Mouse (Mus musculus) forebrain, embryonic 14.5 days (tissue): ENCODE measurements around the gene H2-Ob. TPM values are rescaled to one million over a fixed set of nuclear protein-coding genes. Genes with fewer than 3 reads are reported as not detected.

ENCODE experiments used
- ATAC-seq: fragments of 200-750 bp; cut with Nextera tagmentation; 2 replicates; pipeline ENCODE4 v1.8.0; 2017; ENCODE audit warnings: mild to moderate bottlenecking, moderate library complexity
- DNase-seq: peaks from one replicate; pipeline ENCODE4 v3.0.0-alpha.2; 2015; ENCODE audit warnings: low spot score
- H3K27ac ChIP-seq: fragments of 300-500 bp; sonication (generic); 2 replicates; pipeline ENCODE4 v1.5.1; 2014; ENCODE audit warnings: low read depth, mild to moderate bottlenecking, control low read depth, low read length, moderate library complexity
- H3K27me3 ChIP-seq: fragments of 300-500 bp; sonication (generic); replicated peaks from 2 replicates; pipeline ENCODE4 v1.6.1; 2014; ENCODE audit warnings: low read length, control low read depth, mixed read lengths; ENCODE audit not compliant: control insufficient read depth, insufficient read depth
- H3K36me3 ChIP-seq: fragments of 300-500 bp; sonication (generic); 2 replicates; pipeline ENCODE4 v1.6.1; 2014; ENCODE audit warnings: low read length, control low read depth; ENCODE audit not compliant: control insufficient read depth, insufficient read depth
- H3K4me1 ChIP-seq: fragments of 300-500 bp; sonication (generic); 2 replicates; pipeline ENCODE4 v1.6.1; 2014; ENCODE audit warnings: antibody characterized with exemption, low read length, control low read depth; ENCODE audit not compliant: control insufficient read depth, insufficient read depth
- H3K4me2 ChIP-seq: fragments of 300-500 bp; sonication (generic); 2 replicates; pipeline ENCODE4 v1.6.1; 2014; ENCODE audit warnings: mild to moderate bottlenecking, control low read depth, low read length
- H3K4me3 ChIP-seq: fragments of 300-500 bp; sonication (generic); 2 replicates; pipeline ENCODE4 v1.5.1; 2014; ENCODE audit warnings: low read depth, low read length, control low read depth
- H3K9ac ChIP-seq: fragments of 300-500 bp; sonication (generic); 2 replicates; pipeline ENCODE4 v1.6.1; 2014; ENCODE audit warnings: mild to moderate bottlenecking, low read length, control low read depth, moderate library complexity
- H3K9me3 ChIP-seq: fragments of 300-500 bp; sonication (generic); replicated peaks from 2 replicates; pipeline ENCODE4 v1.6.1; 2016; ENCODE audit warnings: low read length, control low read depth, mixed read lengths; ENCODE audit not compliant: control insufficient read depth
- WGBS: fragments of 180-500 bp; shearing (Covaris S2); extraction: QIAGEN DNeasy Blood & Tissue Kit; methylation state at CpG from one replicate; pipeline ENCODE4 v1.1.7; 2014; 5-methylcytosine and 5-hydroxymethylcytosine counted together
- polyA plus RNA-seq: library from polyadenylated mRNA; unstranded; fragments of >200 nt; fragmentation: Nextera tagmentation; extraction: Ambion mirVana; gene quantifications from 2 replicates; pipeline ENCODE4 v1.2.1, GENCODE M21; 2014

H2-Ob gene
- polyA plus RNA-seq, 1 experiment from 2014 or later: 0.18 TPM

DNA sequence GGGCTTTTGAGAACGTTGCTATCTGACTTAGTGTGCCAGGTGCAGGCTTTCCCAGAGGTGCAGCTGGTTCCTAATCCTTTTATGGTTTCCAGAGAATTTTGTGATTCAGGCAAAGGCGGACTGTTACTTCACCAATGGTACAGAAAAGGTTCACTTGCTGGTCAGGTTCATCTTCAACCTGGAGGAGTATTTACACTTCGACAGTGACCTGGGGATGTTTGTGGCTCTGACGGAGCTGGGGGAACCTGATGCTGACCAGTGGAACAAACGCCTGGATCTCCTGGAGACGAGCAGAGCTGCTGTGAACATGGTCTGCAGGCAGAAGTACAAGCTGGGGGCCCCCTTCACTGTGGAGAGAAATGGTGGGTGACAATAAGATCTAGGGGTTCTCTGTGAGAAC, 2.2 kb downstream of the H2-Ob start:
- H3K4me3 ChIP-seq: no peak overlapping the region
- H3K27ac ChIP-seq: no peak overlapping the region
- no peaks in the 10 kb centered on the region for H3K4me1 ChIP-seq
- H3K27me3 ChIP-seq: no peaks in the 10 kb centered on the region
- H3K9me3 ChIP-seq: no peaks in the 10 kb centered on the region
- no peaks in the 10 kb centered on the region for H3K36me3 ChIP-seq
- no peak for DNase-seq
- no peak for ATAC-seq
- H3K4me2 ChIP-seq: no peak overlapping the region
- 79% methylated on average over 6 of the region's 6 CpGs for WGBS
- H3K9ac ChIP-seq: no peak overlapping the region

DNA sequence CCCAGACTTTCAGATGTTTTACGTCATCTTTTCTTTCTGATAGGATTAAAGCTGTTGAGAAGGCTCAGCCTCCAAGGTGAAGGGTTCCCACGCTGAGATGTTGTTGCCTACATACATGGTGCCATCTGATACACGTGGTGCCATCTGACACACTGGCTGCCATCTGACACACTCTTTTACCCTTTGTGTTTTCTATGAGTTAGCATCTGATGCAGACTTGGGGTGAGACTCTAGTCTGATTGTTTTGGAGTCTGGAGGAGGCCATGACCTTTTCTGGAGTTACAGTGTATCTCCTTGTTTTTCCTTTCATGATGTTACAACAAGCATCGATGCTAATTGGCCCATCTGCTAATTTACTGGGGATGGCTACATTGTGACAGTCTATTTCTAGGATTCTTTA, 6.0 kb downstream of the H2-Ob start:
- H3K4me1 ChIP-seq: no peaks in the 10 kb centered on the region
- 0 out of 2 replicates have a peak, but pooled peaks cover 2% of the 10 kb centered on the region for H3K27me3 ChIP-seq
- H3K27ac ChIP-seq: no peak overlapping the region
- no peak for DNase-seq
- H3K4me3 ChIP-seq: no peak overlapping the region
- H3K9ac ChIP-seq: no peak overlapping the region
- no peaks in the 10 kb centered on the region for H3K36me3 ChIP-seq
- H3K4me2 ChIP-seq: no peak overlapping the region
- no peak for ATAC-seq
- H3K9me3 ChIP-seq: no peaks in the 10 kb centered on the region
- 73% methylated on average over 4 of the region's 4 CpGs for WGBS

DNA sequence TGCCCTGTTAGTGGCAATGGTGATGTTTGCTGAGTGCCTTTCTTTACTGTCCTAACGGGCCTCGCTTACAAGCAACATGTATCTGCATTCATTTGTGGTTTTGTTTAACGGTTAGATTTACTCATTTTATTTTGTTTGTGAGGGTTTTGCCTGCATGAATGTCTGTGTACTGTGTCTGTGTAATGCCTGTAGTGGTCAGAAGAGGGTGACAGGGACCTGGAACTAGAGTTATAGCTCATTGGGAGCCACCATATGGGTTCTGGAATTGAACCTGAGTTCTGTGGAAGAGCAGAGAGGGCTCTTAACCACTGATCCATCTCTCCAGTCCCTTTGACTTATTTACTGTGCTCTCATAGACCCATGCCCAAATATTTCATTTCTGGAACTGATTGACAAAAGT, 8.3 kb downstream of the H2-Ob start:
- H3K36me3 ChIP-seq: no peaks in the 10 kb centered on the region
- 0 out of 2 replicates have a peak, but pooled peaks cover 2% of the 10 kb centered on the region for H3K27me3 ChIP-seq
- WGBS: 79% methylated on average over 3 of the region's 3 CpGs
- no peaks in the 10 kb centered on the region for H3K9me3 ChIP-seq
- H3K27ac ChIP-seq: no peak overlapping the region
- ATAC-seq (no peak), DNase-seq (no peak)
- H3K4me3 ChIP-seq: no peak overlapping the region
- H3K4me2 ChIP-seq: no peak overlapping the region
- H3K4me1 ChIP-seq: no peaks in the 10 kb centered on the region
- H3K9ac ChIP-seq: no peak overlapping the region

DNA sequence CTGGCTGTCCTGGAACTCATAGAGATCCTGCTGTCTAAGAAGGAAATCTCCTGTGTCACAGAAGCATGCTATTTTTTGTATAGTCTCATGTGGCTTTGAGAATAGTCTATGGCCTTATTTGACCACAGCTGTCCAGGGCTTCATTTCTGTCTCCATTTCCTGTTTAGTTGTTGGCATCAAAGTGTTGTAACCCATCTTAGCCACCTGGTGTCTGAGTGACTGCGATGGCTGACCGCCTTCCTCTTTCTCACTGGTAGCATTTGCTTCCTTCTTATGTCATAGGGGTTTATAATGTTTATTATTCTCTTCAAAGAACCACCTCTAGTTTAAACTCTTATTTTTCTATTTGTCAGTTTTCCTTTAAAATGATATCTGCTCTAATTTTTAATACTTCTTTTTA, 10.1 kb downstream of the H2-Ob start:
- 65% methylated on average over 2 of the region's 2 CpGs for WGBS
- no peaks in the 10 kb centered on the region for H3K36me3 ChIP-seq
- no peak overlapping the region for H3K4me2 ChIP-seq
- no peak overlapping the region for H3K4me3 ChIP-seq
- H3K27ac ChIP-seq: no peak overlapping the region
- H3K9me3 ChIP-seq: no peaks in the 10 kb centered on the region
- H3K4me1 ChIP-seq: no peaks in the 10 kb centered on the region
- no peak overlapping the region for H3K9ac ChIP-seq
- H3K27me3 ChIP-seq: 0 out of 2 replicates have a peak, but pooled peaks cover 2% of the 10 kb centered on the region
- DNase-seq (no peak), ATAC-seq (no peak)

DNA sequence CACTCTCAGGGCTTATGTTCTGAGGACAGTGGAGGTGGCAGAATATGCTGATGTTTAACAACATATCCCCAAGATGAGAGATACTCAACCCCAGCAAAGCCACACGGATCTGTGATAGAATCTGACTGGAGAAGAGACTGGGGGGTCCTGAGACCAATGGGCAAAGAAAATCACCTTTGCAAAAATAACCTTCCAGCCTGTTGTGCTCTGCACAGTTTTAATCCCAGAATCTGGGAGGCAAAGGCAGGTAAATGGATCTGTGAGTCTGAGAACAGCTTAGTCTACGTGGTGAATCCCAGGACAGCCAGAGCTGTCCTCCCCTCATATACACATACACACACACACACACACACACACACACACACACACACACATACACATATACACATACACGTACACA, 10.7 kb downstream of the H2-Ob start:
- DNase-seq: no peak

DNA sequence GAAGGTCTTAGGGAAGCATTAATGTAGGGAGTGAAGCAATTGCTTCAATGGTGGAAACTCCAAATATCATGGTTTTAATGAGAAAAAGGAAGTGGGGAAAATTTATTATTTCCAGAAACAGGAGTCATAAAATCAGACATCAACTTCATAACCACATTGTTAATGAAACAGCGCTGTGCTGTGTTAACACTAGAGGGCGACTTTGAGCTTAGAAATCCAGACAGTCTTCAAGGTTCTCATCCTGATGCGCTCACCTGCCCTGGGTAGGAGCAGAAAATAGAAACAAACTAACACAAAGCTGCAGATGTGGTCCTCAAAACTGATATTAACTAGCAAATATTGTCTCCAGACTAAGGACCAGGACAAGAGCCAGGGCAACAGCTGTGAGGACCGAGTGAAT, 11.2 kb downstream of the H2-Ob start:
- Histone ChIP-seq H3K27me3 (0 out of 2 replicates have a peak, but pooled peaks cover 2% of the 10 kb centered on the region), H3K36me3 (no peaks in the 10 kb centered on the region), H3K9ac (no peak overlapping the region), H3K4me1 (no peaks in the 10 kb centered on the region), H3K27ac (no peak overlapping the region), H3K4me2 (no peak overlapping the region), H3K4me3 (no peak overlapping the region), H3K9me3 (no peaks in the 10 kb centered on the region)
- no peak for ATAC-seq
- peak; percentile 85 for DNase-seq
- 20% methylated on average over 4 of the region's 4 CpGs for WGBS

More for the DNA sequence above, 10.7 kb downstream of the H2-Ob start:
- Histone ChIP-seq H3K9ac (no peak overlapping the region), H3K4me1 (no peaks in the 10 kb centered on the region), H3K4me2 (no peak overlapping the region), H3K36me3 (no peaks in the 10 kb centered on the region), H3K4me3 (no peak overlapping the region), H3K27me3 (0 out of 2 replicates have a peak, but pooled peaks cover 2% of the 10 kb centered on the region), H3K9me3 (no peaks in the 10 kb centered on the region), H3K27ac (no peak overlapping the region)
- no peak for ATAC-seq
- WGBS: 47% methylated on average over 3 of the region's 3 CpGs

DNA sequence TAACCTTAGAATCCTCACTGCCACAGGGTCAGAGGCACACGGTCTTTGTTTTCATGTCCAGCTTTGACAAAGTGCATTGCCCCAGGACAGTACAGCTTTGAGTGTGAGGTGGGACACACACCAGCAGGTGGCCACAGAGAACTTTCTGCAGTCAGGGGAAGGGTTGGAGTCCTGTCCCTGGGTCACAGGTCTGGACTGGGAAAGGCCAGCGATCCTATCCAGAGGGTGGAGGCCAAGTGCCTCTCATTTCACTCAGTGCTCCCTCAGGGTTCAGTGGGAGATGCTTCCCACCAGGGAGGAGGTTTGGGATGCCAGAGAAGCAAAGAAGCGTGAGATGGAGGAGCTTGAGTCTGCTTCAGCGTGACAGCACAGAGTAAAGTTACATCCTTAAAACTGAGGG, 13.0 kb downstream of the H2-Ob start:
- Histone ChIP-seq H3K4me1 (no peaks in the 10 kb centered on the region), H3K9me3 (no peaks in the 10 kb centered on the region), H3K4me2 (no peak overlapping the region), H3K36me3 (no peaks in the 10 kb centered on the region), H3K27me3 (0 out of 2 replicates have a peak, but pooled peaks cover 2% of the 10 kb centered on the region), H3K4me3 (no peak overlapping the region), H3K27ac (no peak overlapping the region), H3K9ac (no peak overlapping the region)
- no peak for DNase-seq
- 44% methylated on average over 4 of the region's 4 CpGs for WGBS
- ATAC-seq: no peak

DNA sequence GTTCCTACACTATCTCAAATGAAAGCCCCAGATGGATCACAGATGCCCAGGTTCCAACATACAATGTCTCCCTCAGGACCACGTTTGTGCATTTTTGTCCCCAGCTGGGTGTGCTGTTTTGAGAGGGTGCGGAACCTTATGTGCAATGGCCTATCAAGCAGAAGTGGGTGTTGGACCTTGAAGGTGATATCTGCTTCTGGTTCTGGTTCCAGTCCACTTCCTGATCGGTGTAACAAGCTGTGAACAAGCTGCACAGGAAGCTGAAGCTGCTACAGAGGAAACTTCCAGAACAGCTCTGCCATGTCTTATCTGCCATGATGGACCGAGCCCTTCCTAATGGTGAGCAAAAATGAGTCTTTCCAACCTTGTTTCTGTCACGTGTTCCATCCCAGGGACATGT, 17.8 kb downstream of the H2-Ob start:
- no peaks in the 10 kb centered on the region for H3K9me3 ChIP-seq
- DNase-seq (no peak), ATAC-seq (no peak)
- no peaks in the 10 kb centered on the region for H3K4me1 ChIP-seq
- H3K27me3 ChIP-seq: no peaks in the 10 kb centered on the region
- no peaks in the 10 kb centered on the region for H3K36me3 ChIP-seq
- no peak overlapping the region for H3K4me2 ChIP-seq
- H3K4me3 ChIP-seq: no peak overlapping the region
- WGBS: 87% methylated on average over 5 of the region's 5 CpGs
- H3K27ac ChIP-seq: no peak overlapping the region
- H3K9ac ChIP-seq: no peak overlapping the region

DNA sequence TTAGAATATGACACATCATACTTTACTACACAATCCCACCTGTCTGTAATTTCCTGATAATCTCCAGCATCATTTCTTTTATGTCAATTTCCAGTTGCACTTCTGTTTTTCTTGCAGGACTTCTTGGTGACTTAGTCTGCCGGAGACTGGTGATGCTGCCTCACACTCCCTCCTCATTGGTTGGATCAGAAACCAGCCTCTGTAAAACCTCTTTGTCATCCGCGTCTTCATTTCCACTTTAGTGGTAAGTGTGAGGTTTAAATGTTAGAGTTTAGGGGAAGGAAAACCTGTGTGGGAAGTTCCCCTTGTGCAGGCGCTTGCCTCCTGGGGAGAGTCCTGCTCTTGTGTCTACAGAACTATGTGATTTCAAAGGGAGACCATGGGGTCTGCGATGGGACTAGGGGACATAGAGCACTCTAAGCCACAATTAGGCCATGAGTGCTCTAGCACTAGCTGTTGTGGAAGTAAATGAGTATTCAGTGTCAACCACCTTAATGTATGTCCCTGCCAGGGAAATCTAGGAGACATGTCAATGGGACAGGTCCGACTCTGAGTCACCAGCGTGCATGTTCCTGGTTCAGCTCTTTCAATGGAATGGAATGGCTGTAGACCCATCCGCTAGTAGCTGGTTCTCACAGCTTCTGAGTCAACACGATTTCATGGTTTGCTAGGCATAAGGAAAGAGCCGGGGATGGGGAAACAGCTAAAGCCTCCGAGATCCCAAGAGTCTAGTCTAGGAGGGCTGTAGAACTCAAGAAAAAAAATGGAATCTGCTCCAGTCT, 19.1 kb downstream of the H2-Ob start, which contains the start of gene H2-Ab1:
H2-Ab1 (plus strand) TSS at position 96 of the 782 bp plus-strand sequence.
- no peaks in the 10 kb centered on the region for H3K9me3 ChIP-seq
- H3K4me3 ChIP-seq: no peak within 1 kb of the TSS
- no peak within 1 kb of the TSS for H3K27ac ChIP-seq
- 0 out of 2 replicates have a peak, but pooled peaks cover 3% of the 10 kb centered on the region for H3K27me3 ChIP-seq
- H3K4me1 ChIP-seq: no peaks in the 10 kb centered on the region
- no peaks in the 10 kb centered on the region for H3K36me3 ChIP-seq
- no peak within 1 kb of the TSS for H3K4me2 ChIP-seq
- DNase-seq (peak; percentile 58), ATAC-seq (no peak)
- H3K9ac ChIP-seq: no peak within 1 kb of the TSS
- 73% methylated on average over 11 of the region's 11 CpGs for WGBS
